Mouse (Mus musculus): ENCODE results near the gene Cabp1. TPM values are rescaled to one million over a fixed set of nuclear protein-coding genes. Genes with fewer than 3 reads are reported as not detected.

Cabp1 gene
- polyA plus RNA-seq, 1 experiment from 2014 or later = 0.18 TPM

- peak within 1 kb of the TSS; percentile 76 for H3K4me3 ChIP-seq (replicated peaks)
Observed at GRCm38 (mm10) chr5:115118961-115119570, 75.1 kb downstream of the Cabp1 start, which contains the start of gene Acads. TSS of gene Acads (minus strand) at chr5:115119346.

More at GRCm38 (mm10) chr5:115118961-115119570, 75.1 kb downstream of the Cabp1 start, which contains the start of gene Acads:
- H3K9ac ChIP-seq = peak within 1 kb of the TSS; percentile 79
- WGBS (ENCODE audit: insufficient replicate concordance) = 1% methylated on average over 39 of the region's 39 CpGs
- ATAC-seq (ENCODE audit: insufficient read depth) = peak; percentile 89
- peak within 1 kb of the TSS; percentile 96 for H3K4me2 ChIP-seq
- H3K9me3 ChIP-seq (replicated peaks) = no peaks in the 10 kb centered on the region
- peak within 1 kb of the TSS; percentile 65 for H3K27ac ChIP-seq (replicated peaks)
- no peaks in the 10 kb centered on the region for H3K27me3 ChIP-seq
- peaks cover 31% of the 10 kb centered on the region for H3K4me1 ChIP-seq (replicated peaks)
- peaks cover 15% of the 10 kb centered on the region for H3K36me3 ChIP-seq (replicated peaks)

Other genes starting within 250 kb of the Cabp1 start
- 3.8 and 4.3 TPM in 2 replicates for gene Hnf1a, start 223.3 kb downstream of the Cabp1 start, polyA plus RNA-seq (2015; fragmentation: Nextera tagmentation; extraction: Ambion mirVana)
- gene Sppl3, start 183.2 kb downstream of the Cabp1 start, polyA plus RNA-seq (2015; fragmentation: Nextera tagmentation; extraction: Ambion mirVana) = 7.9 and 12.1 TPM in 2 replicates
- 7.9 and 11.4 TPM in 2 replicates for gene Gm10401, start 96.1 kb downstream of the Cabp1 start, polyA plus RNA-seq (2015; fragmentation: Nextera tagmentation; extraction: Ambion mirVana)
- 49.8 and 53.6 TPM in 2 replicates for gene Acads, start 75.0 kb downstream of the Cabp1 start, polyA plus RNA-seq (2015; fragmentation: Nextera tagmentation; extraction: Ambion mirVana)
- 8.5 and 10.3 TPM in 2 replicates for gene Unc119b, start 59.4 kb downstream of the Cabp1 start, polyA plus RNA-seq (2015; fragmentation: Nextera tagmentation; extraction: Ambion mirVana)
- gene Mlec, start 36.2 kb downstream of the Cabp1 start, polyA plus RNA-seq (2015; fragmentation: Nextera tagmentation; extraction: Ambion mirVana) = 23.7 and 29.6 TPM in 2 replicates
- gene Pop5, start 41.5 kb upstream of the Cabp1 start, polyA plus RNA-seq (2015; fragmentation: Nextera tagmentation; extraction: Ambion mirVana) = 84.0 and 88.1 TPM in 2 replicates
- gene Rnf10, start 78.5 kb upstream of the Cabp1 start, polyA plus RNA-seq (2015; fragmentation: Nextera tagmentation; extraction: Ambion mirVana) = 146 and 173 TPM in 2 replicates
- 27.5 and 28.4 TPM in 2 replicates for gene Coq5, start 85.3 kb upstream of the Cabp1 start, polyA plus RNA-seq (2015; fragmentation: Nextera tagmentation; extraction: Ambion mirVana)
- gene Dynll1, start 106.6 kb upstream of the Cabp1 start, polyA plus RNA-seq (2015; fragmentation: Nextera tagmentation; extraction: Ambion mirVana) = 525 and 554 TPM in 2 replicates
- 88.7 and 92.1 TPM in 2 replicates for gene Srsf9, start 132.8 kb upstream of the Cabp1 start, polyA plus RNA-seq (2015; fragmentation: Nextera tagmentation; extraction: Ambion mirVana)
- 11.6 and 13.4 TPM in 2 replicates for gene Gatc, start 146.8 kb upstream of the Cabp1 start, polyA plus RNA-seq (2015; fragmentation: Nextera tagmentation; extraction: Ambion mirVana)
- 26.6 and 29.6 TPM in 2 replicates for gene Triap1, start 146.8 kb upstream of the Cabp1 start, polyA plus RNA-seq (2015; fragmentation: Nextera tagmentation; extraction: Ambion mirVana)
- gene Cox6a1, start 154.6 kb upstream of the Cabp1 start, polyA plus RNA-seq (2015; fragmentation: Nextera tagmentation; extraction: Ambion mirVana) = 700 and 702 TPM in 2 replicates
- gene Msi1, start 235.2 kb upstream of the Cabp1 start, polyA plus RNA-seq (2015; fragmentation: Nextera tagmentation; extraction: Ambion mirVana) = 0.36 and 0.44 TPM in 2 replicates